24 mouse cellular contexts compared by ENCODE assay signal in the genomic region with DNA sequence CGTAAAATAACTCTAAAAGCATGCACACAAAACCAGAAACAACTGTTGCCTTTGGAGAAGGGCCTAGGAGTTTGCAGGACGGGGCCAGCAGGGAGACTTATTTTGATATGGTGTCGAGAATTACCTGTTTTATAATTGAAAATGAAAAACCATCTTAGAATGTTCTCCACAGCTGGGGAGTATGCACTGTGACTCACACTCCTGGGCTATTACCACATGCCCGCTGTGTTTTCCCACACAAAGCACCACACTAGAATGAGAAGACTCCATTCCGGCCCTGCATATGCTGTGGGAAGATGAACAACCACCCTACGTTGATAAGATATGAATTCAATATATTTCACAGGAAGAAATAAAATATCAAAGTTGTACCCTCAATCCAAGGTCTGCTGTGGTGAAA.
A peak's percentile ranks its signal among the peaks of the same experiment; 100 is the strongest.
DNase-seq lines count a peak whose midpoint lies in the region; ATAC-seq lines count a peak whose summit lies in the region.
"Had no signal": no experiment of that assay in that cellular context is flagged by ENCODE, and none has a peak within 500 bp of the region (broad histone marks: within the 10 kb centered on the region; RNA-seq: fewer than 3 reads in every experiment).

No protein-coding gene starts in this region.

- peaks cover 3% of the 10 kb centered on the region; the same call in 1 of the 2 replicates for H3K4me1 ChIP-seq in hindbrain, embryonic 13.5 days (replicated peaks)
- H3K4me1 ChIP-seq in hindbrain, embryonic 16.5 days (ENCODE audit: control insufficient read depth, insufficient read depth, low read depth, low read length), result no peaks in the 10 kb centered on the region
- peaks cover 9% of the 10 kb centered on the region; the same call in 1 of the 2 replicates for H3K4me1 ChIP-seq in forebrain, embryonic 15.5 days
- H3K4me1 ChIP-seq: forebrain, embryonic 12.5 days had no signal

- H3K27me3 ChIP-seq in hindbrain, embryonic 13.5 days, result no peaks in the 10 kb centered on the region
- no peaks in the 10 kb centered on the region for H3K27me3 ChIP-seq in hindbrain, embryonic 16.5 days (replicated peaks; ENCODE audit: control insufficient read depth, insufficient read depth, low read length)
- H3K27me3 ChIP-seq in forebrain, embryonic 15.5 days, result no peaks in the 10 kb centered on the region
- H3K27me3 ChIP-seq: embryonic facial prominence, embryonic 13.5 days; embryonic facial prominence, embryonic 15.5 days; forebrain, embryonic 12.5 days had no signal

- no peak for ATAC-seq in hindbrain, embryonic 13.5 days (ENCODE audit: low FRiP score)
- ATAC-seq in hindbrain, embryonic 16.5 days, result no peak
- no peak for ATAC-seq in forebrain, embryonic 15.5 days (replicated peaks)
- ATAC-seq: forebrain, embryonic 14.5 days; forebrain, postnatal 0 days had no signal

- no peaks in the 10 kb centered on the region for H3K36me3 ChIP-seq in hindbrain, embryonic 13.5 days
- H3K36me3 ChIP-seq in hindbrain, embryonic 16.5 days (ENCODE audit: control insufficient read depth, insufficient read depth, low read length), result no peaks in the 10 kb centered on the region
- H3K36me3 ChIP-seq in forebrain, embryonic 15.5 days, result no peaks in the 10 kb centered on the region
- H3K36me3 ChIP-seq: embryonic facial prominence, embryonic 13.5 days; embryonic facial prominence, embryonic 15.5 days; forebrain, embryonic 10.5 days; forebrain, embryonic 12.5 days had no signal

- WGBS in hindbrain, embryonic 13.5 days, result 92% methylated on average over 6 of the region's 6 CpGs
- WGBS in hindbrain, embryonic 16.5 days, result 93% methylated on average over 6 of the region's 6 CpGs
- WGBS in forebrain, embryonic 15.5 days, result 89% methylated on average over 6 of the region's 6 CpGs

- H3K27ac ChIP-seq in hindbrain, embryonic 13.5 days, result 0 out of 2 replicates have a peak overlapping the region, but pooled peaks have one; percentile 0
- no peak overlapping the region for H3K27ac ChIP-seq in hindbrain, embryonic 16.5 days (ENCODE audit: low read depth, low read length)
- H3K27ac ChIP-seq in forebrain, embryonic 15.5 days (replicated peaks), result no peak overlapping the region
- H3K27ac ChIP-seq: embryonic facial prominence, embryonic 13.5 days; embryonic facial prominence, embryonic 15.5 days; forebrain, embryonic 10.5 days; forebrain, embryonic 12.5 days had no signal

- DNase-seq in Muller cell, postnatal 12 days (ENCODE audit: inconsistent ontology term), result peak; percentile 14
- peak; percentile 60 for DNase-seq in NIH3T3 (ENCODE audit: low read depth)
- DNase-seq in fibroblast of lung, adult 2 months (ENCODE audit: low read depth), result peak; percentile 56
- no peak for DNase-seq in gastrocnemius, postnatal 25 days
- no peak for DNase-seq in lung, postnatal 10 days
- DNase-seq: adrenal gland, adult 2 months; adrenal gland, postnatal 10 days; adrenal gland, postnatal 25 days; cerebellum, adult 11 months; cerebellum, adult 18-20 months; cerebellum, adult 8-10 months; cerebellum, adult 9-11 months; cerebellum, postnatal 14 days; cerebellum, postnatal 36 days; embryo, embryonic 11 days; forebrain, postnatal 0 days had no signal

- no peak overlapping the region for H3K4me2 ChIP-seq in hindbrain, embryonic 13.5 days
- H3K4me2 ChIP-seq in hindbrain, embryonic 16.5 days (ENCODE audit: low read length), result no peak overlapping the region
- H3K4me2 ChIP-seq in forebrain, embryonic 15.5 days (replicated peaks), result no peak overlapping the region
- H3K4me2 ChIP-seq: embryonic facial prominence, embryonic 13.5 days; embryonic facial prominence, embryonic 15.5 days; forebrain, embryonic 12.5 days had no signal

- H3K9me3 ChIP-seq in hindbrain, embryonic 13.5 days, result no peaks in the 10 kb centered on the region
- no peaks in the 10 kb centered on the region for H3K9me3 ChIP-seq in hindbrain, embryonic 16.5 days (ENCODE audit: control insufficient read depth, low read length)
- no peaks in the 10 kb centered on the region for H3K9me3 ChIP-seq in forebrain, embryonic 15.5 days
- H3K9me3 ChIP-seq: embryonic facial prominence, embryonic 13.5 days; embryonic facial prominence, embryonic 15.5 days; forebrain, embryonic 10.5 days; forebrain, embryonic 12.5 days had no signal

- no peak overlapping the region for H3K4me3 ChIP-seq in hindbrain, embryonic 13.5 days
- no peak overlapping the region for H3K4me3 ChIP-seq in hindbrain, embryonic 16.5 days (ENCODE audit: low read length)
- no peak overlapping the region for H3K4me3 ChIP-seq in forebrain, embryonic 15.5 days
- H3K4me3 ChIP-seq: embryonic facial prominence, embryonic 13.5 days; embryonic facial prominence, embryonic 15.5 days; forebrain, embryonic 10.5 days; forebrain, embryonic 12.5 days had no signal

- H3K9ac ChIP-seq in hindbrain, embryonic 13.5 days, result no peak overlapping the region
- no peak overlapping the region for H3K9ac ChIP-seq in hindbrain, embryonic 16.5 days (ENCODE audit: low read depth, low read length)
- H3K9ac ChIP-seq in forebrain, embryonic 15.5 days (replicated peaks), result no peak overlapping the region
- H3K9ac ChIP-seq: embryonic facial prominence, embryonic 13.5 days; embryonic facial prominence, embryonic 15.5 days; forebrain, embryonic 12.5 days; forebrain, postnatal 0 days had no signal

Comparison
In these comparisons a context has a peak if more than half of its experiments do, and no peak if none do; other contexts are left out.
1. DNase-seq: peak in Muller cell, postnatal 12 days (single experiment), NIH3T3 (single experiment) and fibroblast of lung, adult 2 months (single experiment); none in gastrocnemius, postnatal 25 days (single experiment) and lung, postnatal 10 days (single experiment).